Mouse (Mus musculus) myocyte (in vitro differentiated cells): ENCODE results near the gene Fcna. TPM values are rescaled to one million over a fixed set of nuclear protein-coding genes. Genes with fewer than 3 reads are reported as not detected.

Source experiments
- H3K27me3 ChIP-seq: one replicate; pipeline ENCODE4 v1.6.1; 2011; ENCODE audit not compliant: control insufficient read depth, insufficient read depth, insufficient read length
- H3K36me3 ChIP-seq: one replicate; pipeline ENCODE4 v1.6.1; 2011; ENCODE audit not compliant: control insufficient read depth, insufficient read depth
- H3K4me2 ChIP-seq: one replicate; pipeline ENCODE4 v1.6.1; 2011; ENCODE audit warnings: low read depth, control low read depth
- H3K4me3 ChIP-seq: one replicate; pipeline ENCODE4 v1.5.1; 2011; ENCODE audit warnings: mild to moderate bottlenecking, control low read depth, moderate library complexity
- H3K79me2 ChIP-seq: one replicate; pipeline ENCODE4 v1.6.1; 2011; ENCODE audit not compliant: control insufficient read depth, insufficient read depth
- H3ac ChIP-seq: one replicate; pipeline ENCODE4 v1.6.1; 2011; ENCODE audit not compliant: control insufficient read depth, insufficient read length
- E2F4 ChIP-seq: IDR thresholded peaks from one replicate; pipeline ENCODE4 v1.6.1; 2011; ENCODE audit warnings: mild to moderate bottlenecking, control low read depth, moderate library complexity; ENCODE audit not compliant: insufficient read depth
- MAX ChIP-seq: IDR thresholded peaks from one replicate; pipeline ENCODE4 v1.6.1; 2011; ENCODE audit warnings: low read depth, mild to moderate bottlenecking, control low read depth
- MYOD1 ChIP-seq, 3 experiments: IDR thresholded peaks; one replicate each; pipeline ENCODE4 v1.6.1; 2011; ENCODE audit warnings: control low read depth in 2 of 3, low read depth in 2 of 3, mild to moderate bottlenecking in 2 of 3, moderate library complexity in 1 of 3; ENCODE audit not compliant: insufficient read length in 2 of 3, control insufficient read depth in 1 of 3
- MYOG ChIP-seq, 3 experiments: IDR thresholded peaks; one replicate each; pipeline ENCODE4 v1.6.1; 2011; ENCODE audit warnings: control low read depth in 2 of 3, low read depth in 2 of 3, mild to moderate bottlenecking in 2 of 3; ENCODE audit not compliant: insufficient read length in 2 of 3, control insufficient read depth in 1 of 3, insufficient read depth in 1 of 3
- POLR2A ChIP-seq: IDR thresholded peaks from one replicate; pipeline ENCODE4 v1.6.1; 2011; ENCODE audit warnings: low read depth, mild to moderate bottlenecking, control low read depth, moderate library complexity; ENCODE audit not compliant: insufficient read length
- POLR2AphosphoS2 ChIP-seq: IDR thresholded peaks from one replicate; pipeline ENCODE4 v1.6.1; 2011; ENCODE audit warnings: low read depth, control low read depth; ENCODE audit not compliant: insufficient read length
- REST ChIP-seq: IDR thresholded peaks from one replicate; pipeline ENCODE4 v1.6.1; 2011; ENCODE audit warnings: mild to moderate bottlenecking, control low read depth, moderate library complexity; ENCODE audit not compliant: insufficient read depth, insufficient read length
- SRF ChIP-seq: IDR thresholded peaks from one replicate; pipeline ENCODE4 v1.6.1; 2011; ENCODE audit warnings: low read depth; ENCODE audit not compliant: control insufficient read depth, insufficient read length
- TCF12 ChIP-seq: IDR thresholded peaks from one replicate; pipeline ENCODE4 v1.6.1; 2011; ENCODE audit warnings: mild to moderate bottlenecking, control low read depth; ENCODE audit not compliant: poor library complexity, insufficient read depth, severe bottlenecking
- TCF3 ChIP-seq: IDR thresholded peaks from one replicate; pipeline ENCODE4 v1.6.1; 2011; ENCODE audit warnings: low read depth, control low read depth; ENCODE audit not compliant: insufficient read length
- USF1 ChIP-seq: IDR thresholded peaks from one replicate; pipeline ENCODE4 v1.6.1; 2011; ENCODE audit warnings: low read depth, mild to moderate bottlenecking, control low read depth, moderate library complexity
- polyA plus RNA-seq: library from polyadenylated mRNA; unstranded; fragments of >200 nt; fragmentation: generic; extraction: Trizol; gene quantifications from one replicate; pipeline ENCODE4 v1.2.1, GENCODE M21; 2012; ENCODE audit warnings: missing spikeins

Fcna gene
- polyA plus RNA-seq, 1 experiment, result 0.10 TPM

DNA sequence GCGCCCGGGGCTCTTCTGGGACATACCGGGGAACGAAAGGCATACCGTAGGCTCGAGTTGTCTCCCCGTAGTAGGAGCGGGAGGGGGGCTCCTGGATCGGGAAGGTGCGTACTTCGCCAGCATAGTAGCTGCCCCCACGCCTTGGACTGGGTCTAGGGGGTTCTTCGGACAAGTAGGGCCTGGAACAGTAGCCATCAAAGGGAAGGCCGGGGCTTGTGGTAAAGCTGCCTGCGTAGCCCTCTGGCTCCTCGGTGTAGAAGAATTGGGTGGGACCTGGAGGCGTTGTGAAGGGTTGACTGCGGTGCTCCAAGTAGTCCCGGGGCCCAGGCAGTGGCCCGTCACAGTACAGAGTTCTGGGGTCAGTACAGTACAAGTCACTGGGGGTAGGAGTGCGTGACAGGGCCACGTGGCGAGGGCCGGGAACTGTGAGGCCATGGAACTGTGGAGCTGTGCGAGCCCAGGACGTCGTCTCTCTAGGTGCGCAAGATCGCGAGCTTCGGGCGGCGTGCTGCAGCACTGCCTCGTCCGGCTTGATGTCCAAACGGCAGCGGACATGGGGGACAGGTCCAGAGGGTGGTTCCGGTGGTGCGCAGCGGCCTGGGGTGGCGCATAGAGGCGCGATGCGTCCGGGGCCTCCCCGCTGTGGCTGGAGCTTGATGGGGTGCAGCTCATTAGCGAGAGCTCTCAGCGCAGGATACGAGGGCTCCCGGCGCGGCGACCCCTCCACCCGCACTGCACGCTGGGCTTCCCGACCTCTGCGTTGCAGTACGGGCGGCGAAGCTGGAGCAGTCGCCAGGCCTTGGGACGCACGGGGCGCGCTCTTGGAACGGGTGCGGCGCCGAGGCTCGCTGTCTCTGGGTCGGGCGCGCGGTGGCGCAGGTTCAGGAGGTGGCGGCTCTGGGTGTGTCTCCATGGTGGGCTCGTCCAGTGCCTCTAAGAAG is 48.8 kb downstream of the Fcna start:
- H3K79me2 ChIP-seq, result no peaks in the 10 kb centered on the region
- H3K4me3 ChIP-seq, result no peak overlapping the region
- H3K27me3 ChIP-seq, result no peaks in the 10 kb centered on the region
- H3K4me2 ChIP-seq, result no peak overlapping the region
- TF ChIP-seq MAX, result no peak
- TF ChIP-seq MYOD1 (IDR thresholded peaks at IDR 0.05; ENCODE audit: control insufficient read depth in 1 of 3, insufficient read length in 2 of 3, low read depth in 2 of 3), result peak in 1 of 3 experiments; percentile 0
- TF ChIP-seq MYOG (IDR thresholded peaks at IDR 0.05; ENCODE audit: control insufficient read depth in 1 of 3, insufficient read depth in 1 of 3, insufficient read length in 2 of 3, low read depth in 2 of 3), result no peak
- no peaks in the 10 kb centered on the region for H3K36me3 ChIP-seq
- no peak overlapping the region for H3ac ChIP-seq

GRCm38 (mm10) chr2:25577951-25578795 is 49.7 kb downstream of the Fcna start:
- H3ac ChIP-seq, result no peak overlapping the region
- H3K36me3 ChIP-seq, result no peaks in the 10 kb centered on the region
- no peak overlapping the region for H3K4me2 ChIP-seq
- H3K4me3 ChIP-seq, result no peak overlapping the region
- H3K79me2 ChIP-seq, result no peaks in the 10 kb centered on the region
- no peaks in the 10 kb centered on the region for H3K27me3 ChIP-seq
- TF ChIP-seq REST (no peak), MYOD1 (IDR thresholded peaks at IDR 0.05; ENCODE audit: control insufficient read depth in 1 of 3, insufficient read length in 2 of 3, low read depth in 2 of 3) (no peak), POLR2AphosphoS2 (no peak), TCF3 (no peak), MYOG (IDR thresholded peaks at IDR 0.05; ENCODE audit: control insufficient read depth in 1 of 3, insufficient read depth in 1 of 3, insufficient read length in 2 of 3, low read depth in 2 of 3) (no peak), TCF12 (no peak), SRF (no peak), USF1 (no peak)

DNA sequence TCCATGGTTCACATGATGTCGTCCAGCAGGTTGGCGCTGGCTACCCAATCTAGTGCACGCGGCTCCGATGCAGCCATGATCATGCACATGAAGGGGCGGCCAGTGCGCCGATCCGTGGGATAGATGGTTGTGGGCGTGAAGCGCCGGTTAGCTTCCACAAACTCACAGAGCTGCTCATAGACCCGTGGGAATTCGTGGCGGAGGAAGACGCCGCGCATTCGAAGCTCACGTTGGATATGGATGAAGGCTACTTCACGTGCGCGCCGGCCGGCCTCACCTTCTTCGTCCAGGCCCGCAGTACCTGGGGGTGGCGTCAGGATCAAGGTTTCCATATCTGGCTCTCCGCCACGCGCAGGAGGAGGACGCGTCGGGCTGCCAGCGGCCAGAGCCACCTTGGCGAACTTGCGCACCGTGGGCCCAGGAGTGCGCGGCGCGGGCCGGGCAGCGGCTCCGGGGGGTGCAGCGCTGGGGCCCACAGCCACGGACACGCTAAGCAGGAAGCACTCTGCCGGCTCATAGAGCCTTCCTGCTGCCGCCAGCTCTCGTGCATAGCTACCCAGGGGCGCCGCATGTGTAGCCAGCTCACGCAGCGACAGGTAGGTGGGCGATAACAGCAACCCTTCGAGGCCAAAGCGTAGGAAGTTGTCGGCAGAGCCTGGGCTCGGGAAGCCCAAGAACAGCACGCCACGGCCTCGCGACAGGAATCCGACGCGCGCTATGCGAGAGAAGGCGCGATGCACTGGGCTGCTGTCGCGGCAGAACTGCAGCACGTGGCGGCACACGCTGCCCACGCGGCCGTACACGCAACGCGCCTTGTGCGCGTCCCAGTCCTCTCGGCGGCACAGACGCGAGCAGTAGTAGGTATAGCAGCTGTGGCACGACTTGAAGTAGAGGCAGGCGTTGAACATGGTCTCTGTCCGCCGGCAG is 50.6 kb downstream of the Fcna start:
- Histone ChIP-seq H3K4me2 (no peak overlapping the region), H3ac (no peak overlapping the region), H3K4me3 (no peak overlapping the region), H3K27me3 (no peaks in the 10 kb centered on the region), H3K36me3 (no peaks in the 10 kb centered on the region), H3K79me2 (peaks cover 5% of the 10 kb centered on the region)
- TF ChIP-seq USF1, result no peak
- TF ChIP-seq E2F4, result no peak

DNA sequence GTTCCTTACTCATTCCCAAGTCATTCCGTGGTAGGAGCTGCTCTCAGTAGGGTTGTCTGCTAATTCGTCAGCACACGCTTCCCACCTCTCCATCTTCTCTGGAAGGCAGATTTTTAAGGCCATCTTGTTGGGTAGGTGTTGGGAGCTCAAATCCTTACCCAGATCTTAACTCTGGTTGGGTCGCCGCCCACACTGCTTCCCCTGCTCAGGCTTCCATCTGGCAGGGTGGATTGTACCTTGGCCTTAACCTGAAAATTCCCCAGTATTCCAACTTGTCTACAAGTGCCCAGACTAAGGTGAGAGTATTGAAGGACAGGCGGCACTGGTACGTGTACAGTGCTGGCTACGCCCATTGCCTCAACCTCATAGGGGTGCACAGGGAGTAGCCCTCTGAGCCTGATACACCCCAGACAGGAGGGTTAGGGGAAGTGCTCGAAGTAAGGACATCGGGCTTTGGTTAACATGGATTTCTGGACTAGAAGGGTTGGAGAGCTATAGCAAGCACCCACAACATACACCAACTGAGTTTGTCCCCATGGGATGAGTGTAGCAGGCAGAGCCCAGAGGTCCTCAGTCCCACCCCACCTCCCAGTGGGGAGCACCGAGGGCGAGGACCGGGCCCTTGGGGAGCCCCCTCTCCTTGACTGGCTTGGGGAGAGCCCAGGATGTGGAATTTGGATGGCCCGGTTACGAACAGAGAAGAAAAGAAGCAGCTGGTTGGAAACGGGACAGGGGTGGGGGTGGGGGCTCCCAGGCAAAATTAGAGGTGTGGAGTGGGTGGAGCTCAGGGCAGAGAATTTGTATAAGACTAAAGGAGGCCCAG is 51.6 kb downstream of the Fcna start:
- TF ChIP-seq TCF3, result no peak
- no peak for TF ChIP-seq TCF12
- peak overlapping the region; percentile 92 for H3K4me2 ChIP-seq
- H3K27me3 ChIP-seq, result no peaks in the 10 kb centered on the region
- H3K79me2 ChIP-seq, result peaks cover 5% of the 10 kb centered on the region
- peak overlapping the region; percentile 68 for H3K4me3 ChIP-seq
- no peaks in the 10 kb centered on the region for H3K36me3 ChIP-seq
- H3ac ChIP-seq, result no peak overlapping the region

GRCm38 (mm10) chr2:25575432-25576027 is 52.3 kb downstream of the Fcna start:
- Histone ChIP-seq H3K4me3 (peak overlapping the region; percentile 68), H3K36me3 (no peaks in the 10 kb centered on the region), H3K79me2 (peaks cover 5% of the 10 kb centered on the region), H3K27me3 (no peaks in the 10 kb centered on the region), H3K4me2 (peak overlapping the region; percentile 92), H3ac (peak overlapping the region; percentile 52)
- TF ChIP-seq POLR2A (peak; percentile 24), SRF (no peak), TCF3 (no peak)

Other genes with a start within 250 kb of the Fcna start
- gene Entpd2, start 232.2 kb downstream of the Fcna start, polyA plus RNA-seq, result 0.89 TPM
- 114 TPM for gene Npdc1, start 228.7 kb downstream of the Fcna start, polyA plus RNA-seq
- gene Fut7, start 204.8 kb downstream of the Fcna start, polyA plus RNA-seq, result 0.08 TPM
- gene Abca2, start 199.3 kb downstream of the Fcna start, polyA plus RNA-seq, result 9.8 TPM
- gene Clic3, start 171.2 kb downstream of the Fcna start, polyA plus RNA-seq, result 13.5 TPM
- 64.3 TPM for gene Paxx, start 166.9 kb downstream of the Fcna start, polyA plus RNA-seq
- 9.8 TPM for gene Ptgds, start 158.0 kb downstream of the Fcna start, polyA plus RNA-seq
- not detected for gene Lcn12, start 134.1 kb downstream of the Fcna start, polyA plus RNA-seq
- gene Fbxw5, start 127.3 kb downstream of the Fcna start, polyA plus RNA-seq, result 53.6 TPM
- 0.74 TPM for gene C8g, start 126.3 kb downstream of the Fcna start, polyA plus RNA-seq
- gene Traf2, start 81.1 kb downstream of the Fcna start, polyA plus RNA-seq, result 40.4 TPM
- 513 TPM for gene Edf1, start 70.2 kb downstream of the Fcna start, polyA plus RNA-seq
- gene Mamdc4, start 53.2 kb downstream of the Fcna start, polyA plus RNA-seq, result 8.7 TPM
- gene Phpt1, start 52.8 kb downstream of the Fcna start, polyA plus RNA-seq, result 108 TPM
- gene Ajm1, start 46.3 kb downstream of the Fcna start, polyA plus RNA-seq, result 1.0 TPM
- gene Rabl6, start 19.5 kb downstream of the Fcna start, polyA plus RNA-seq, result 76.5 TPM
- 0.13 TPM for gene Ccdc183, start 10.4 kb downstream of the Fcna start, polyA plus RNA-seq
- gene Tmem141, start 6.0 kb downstream of the Fcna start, polyA plus RNA-seq, result 32.6 TPM
- not detected for gene Lcn8, start 25.1 kb upstream of the Fcna start, polyA plus RNA-seq
- gene Lcn5, start 29.9 kb upstream of the Fcna start, polyA plus RNA-seq, result not detected
- gene Lcn6, start 48.8 kb upstream of the Fcna start, polyA plus RNA-seq, result not detected
- gene Lcn10, start 54.7 kb upstream of the Fcna start, polyA plus RNA-seq, result not detected
- gene Obp2a, start 72.0 kb upstream of the Fcna start, polyA plus RNA-seq, result not detected
- gene Bmyc, start 78.7 kb upstream of the Fcna start, polyA plus RNA-seq, result 0.31 TPM
- gene Obp2b, start 109.0 kb upstream of the Fcna start, polyA plus RNA-seq, result not detected
- not detected for gene Lcn3, start 137.5 kb upstream of the Fcna start, polyA plus RNA-seq
- not detected for gene Lcn11, start 149.0 kb upstream of the Fcna start, polyA plus RNA-seq
- gene Gm13539, start 154.2 kb upstream of the Fcna start, polyA plus RNA-seq, result 0.17 TPM
- gene Glt6d1, start 187.8 kb upstream of the Fcna start, polyA plus RNA-seq, result not detected
- not detected for gene Lcn9, start 195.1 kb upstream of the Fcna start, polyA plus RNA-seq
- gene Sohlh1, start 219.2 kb upstream of the Fcna start, polyA plus RNA-seq, result not detected
- not detected for gene Kcnt1, start 235.7 kb upstream of the Fcna start, polyA plus RNA-seq